Mouse (Mus musculus) E14TG2a.4 (cell line): Measurements from ENCODE around the gene Hic1.

Experiments
- CTCF ChIP-seq: conservative IDR thresholded peaks from 2 replicates; pipeline ENCODE4 v1.5.1; 2014; ENCODE audit warnings: low read length
- NANOG ChIP-seq: IDR thresholded peaks from 2 replicates; pipeline ENCODE4 v1.6.1; 2014; ENCODE audit warnings: borderline replicate concordance, low read length, mixed read lengths
- POU5F1 ChIP-seq: IDR thresholded peaks from 2 replicates; pipeline ENCODE4 v1.6.1; 2014; ENCODE audit warnings: low read length, borderline replicate concordance

GRCm38 (mm10) chr11:75213372-75214080 lies 44.2 kb upstream of the Hic1 start:
- TF ChIP-seq CTCF = no peak
- TF ChIP-seq POU5F1 = no peak
- no peak for TF ChIP-seq NANOG
